Mouse (Mus musculus) myocyte (in vitro differentiated cells): ENCODE data around the gene Anapc11. TPM values are rescaled to one million over a fixed set of nuclear protein-coding genes. Genes with fewer than 3 reads are reported as not detected.
"Not testable (repeated sequence)": the region's sequence is repeated elsewhere in the genome, so short reads cannot be mapped to it uniquely, and the experiment has no call there.

Experiments used
- H3K27me3 ChIP-seq: one replicate; pipeline ENCODE4 v1.6.1; 2011; ENCODE audit not compliant: control insufficient read depth, insufficient read depth, insufficient read length
- H3K36me3 ChIP-seq: one replicate; pipeline ENCODE4 v1.6.1; 2011; ENCODE audit not compliant: control insufficient read depth, insufficient read depth
- H3K4me2 ChIP-seq: one replicate; pipeline ENCODE4 v1.6.1; 2011; ENCODE audit warnings: low read depth, control low read depth
- H3K4me3 ChIP-seq: one replicate; pipeline ENCODE4 v1.5.1; 2011; ENCODE audit warnings: mild to moderate bottlenecking, control low read depth, moderate library complexity
- H3K79me2 ChIP-seq: one replicate; pipeline ENCODE4 v1.6.1; 2011; ENCODE audit not compliant: control insufficient read depth, insufficient read depth
- H3ac ChIP-seq: one replicate; pipeline ENCODE4 v1.6.1; 2011; ENCODE audit not compliant: control insufficient read depth, insufficient read length
- CEBPB ChIP-seq: IDR thresholded peaks from 2 replicates; pipeline ENCODE4 v1.6.1; 2011; ENCODE audit warnings: mild to moderate bottlenecking, moderate library complexity; ENCODE audit not compliant: poor library complexity, insufficient read depth, severe bottlenecking
- E2F4 ChIP-seq: IDR thresholded peaks from one replicate; pipeline ENCODE4 v1.6.1; 2011; ENCODE audit warnings: mild to moderate bottlenecking, control low read depth, moderate library complexity; ENCODE audit not compliant: insufficient read depth
- MAX ChIP-seq: IDR thresholded peaks from one replicate; pipeline ENCODE4 v1.6.1; 2011; ENCODE audit warnings: low read depth, mild to moderate bottlenecking, control low read depth
- MYOD1 ChIP-seq, 3 experiments: IDR thresholded peaks; one replicate each; pipeline ENCODE4 v1.6.1; 2011; ENCODE audit warnings: control low read depth in 2 of 3, low read depth in 2 of 3, mild to moderate bottlenecking in 2 of 3, moderate library complexity in 1 of 3; ENCODE audit not compliant: insufficient read length in 2 of 3, control insufficient read depth in 1 of 3
- MYOG ChIP-seq, 3 experiments: IDR thresholded peaks; one replicate each; pipeline ENCODE4 v1.6.1; 2011; ENCODE audit warnings: control low read depth in 2 of 3, low read depth in 2 of 3, mild to moderate bottlenecking in 2 of 3; ENCODE audit not compliant: insufficient read length in 2 of 3, control insufficient read depth in 1 of 3, insufficient read depth in 1 of 3
- POLR2A ChIP-seq: IDR thresholded peaks from one replicate; pipeline ENCODE4 v1.6.1; 2011; ENCODE audit warnings: low read depth, mild to moderate bottlenecking, control low read depth, moderate library complexity; ENCODE audit not compliant: insufficient read length
- POLR2AphosphoS2 ChIP-seq: IDR thresholded peaks from one replicate; pipeline ENCODE4 v1.6.1; 2011; ENCODE audit warnings: low read depth, control low read depth; ENCODE audit not compliant: insufficient read length
- REST ChIP-seq: IDR thresholded peaks from one replicate; pipeline ENCODE4 v1.6.1; 2011; ENCODE audit warnings: mild to moderate bottlenecking, control low read depth, moderate library complexity; ENCODE audit not compliant: insufficient read depth, insufficient read length
- SRF ChIP-seq: IDR thresholded peaks from one replicate; pipeline ENCODE4 v1.6.1; 2011; ENCODE audit warnings: low read depth; ENCODE audit not compliant: control insufficient read depth, insufficient read length
- TCF12 ChIP-seq: IDR thresholded peaks from one replicate; pipeline ENCODE4 v1.6.1; 2011; ENCODE audit warnings: mild to moderate bottlenecking, control low read depth; ENCODE audit not compliant: poor library complexity, insufficient read depth, severe bottlenecking
- TCF3 ChIP-seq: IDR thresholded peaks from one replicate; pipeline ENCODE4 v1.6.1; 2011; ENCODE audit warnings: low read depth, control low read depth; ENCODE audit not compliant: insufficient read length
- USF1 ChIP-seq: IDR thresholded peaks from one replicate; pipeline ENCODE4 v1.6.1; 2011; ENCODE audit warnings: low read depth, mild to moderate bottlenecking, control low read depth, moderate library complexity
- polyA plus RNA-seq: library from polyadenylated mRNA; unstranded; fragments of >200 nt; fragmentation: generic; extraction: Trizol; gene quantifications from one replicate; pipeline ENCODE4 v1.2.1, GENCODE M21; 2012; ENCODE audit warnings: missing spikeins

Gene Anapc11
- polyA plus RNA-seq, 1 experiment = 184 TPM

GRCm38 (mm10) chr11:120581490-120582267 is 16.5 kb upstream of the Anapc11 start, which contains the start of gene Arhgdia:
Gene Arhgdia, minus strand, starts transcription at chr11:120581624.
- TF ChIP-seq TCF12 (no peak), POLR2AphosphoS2 (peak; percentile 95), POLR2A (peak; percentile 87), USF1 (no peak), REST (no peak), SRF (no peak), CEBPB (no peak), MYOG (IDR thresholded peaks at IDR 0.05; ENCODE audit: control insufficient read depth in 1 of 3, insufficient read depth in 1 of 3, insufficient read length in 2 of 3, low read depth in 2 of 3) (no peak), TCF3 (no peak), MYOD1 (IDR thresholded peaks at IDR 0.05; ENCODE audit: control insufficient read depth in 1 of 3, insufficient read length in 2 of 3, low read depth in 2 of 3) (peak in 1 of 3 experiments; percentile 5), MAX (peak; percentile 61), E2F4 (no peak)
- Histone ChIP-seq H3ac (peak within 1 kb of the TSS; percentile 90), H3K79me2 (peaks cover 25% of the 10 kb centered on the region), H3K27me3 (no peaks in the 10 kb centered on the region), H3K4me2 (peak within 1 kb of the TSS; percentile 100), H3K4me3 (peak within 1 kb of the TSS; percentile 99), H3K36me3 (peaks cover 23% of the 10 kb centered on the region)

DNA sequence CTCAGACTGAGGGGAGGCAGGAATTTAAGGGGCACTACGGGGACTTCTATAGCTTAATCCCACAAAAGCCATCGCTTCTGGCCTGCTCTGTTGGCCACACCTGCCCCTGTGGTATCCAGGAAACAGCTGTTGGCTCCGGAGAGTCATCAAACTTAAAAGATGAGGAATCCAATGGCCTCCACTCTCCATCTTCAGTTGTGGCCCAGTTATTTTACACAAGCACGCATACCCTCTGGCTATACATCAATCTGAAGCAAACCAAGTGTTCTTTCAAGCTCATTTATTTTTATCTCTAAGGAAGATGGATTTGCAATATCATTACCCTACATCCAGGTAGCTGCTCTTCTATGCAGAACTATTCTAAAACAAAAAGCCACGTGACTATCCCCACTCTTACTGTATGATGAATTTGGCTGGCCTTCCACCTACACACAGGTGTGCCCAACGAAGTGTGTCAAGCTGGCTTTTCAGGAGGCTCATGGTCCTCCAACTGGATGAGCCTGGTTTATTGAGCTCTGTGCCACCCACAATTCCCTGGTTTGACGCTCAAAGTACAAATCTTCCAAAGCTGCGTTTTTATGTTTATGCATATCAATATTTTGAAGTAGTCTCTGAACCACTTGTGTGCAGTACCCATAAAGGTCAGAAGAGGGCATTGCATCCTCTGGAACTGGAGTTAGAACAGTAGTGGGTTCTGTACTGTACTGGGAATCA is 15.8 kb upstream of the Anapc11 start:
- Histone ChIP-seq H3K4me3 (peak overlapping the region; percentile 99), H3ac (peak overlapping the region; percentile 90), H3K27me3 (no peaks in the 10 kb centered on the region), H3K4me2 (peak overlapping the region; percentile 87), H3K36me3 (peaks cover 22% of the 10 kb centered on the region), H3K79me2 (peaks cover 25% of the 10 kb centered on the region)
- TF ChIP-seq TCF12 (no peak), MYOD1 (IDR thresholded peaks at IDR 0.05; ENCODE audit: control insufficient read depth in 1 of 3, insufficient read length in 2 of 3, low read depth in 2 of 3) (peak in 2 of 3 experiments; percentile 57 to 63), USF1 (no peak), E2F4 (no peak), CEBPB (no peak), TCF3 (no peak), MYOG (IDR thresholded peaks at IDR 0.05; ENCODE audit: control insufficient read depth in 1 of 3, insufficient read depth in 1 of 3, insufficient read length in 2 of 3, low read depth in 2 of 3) (peak in 2 of 3 experiments; percentile 18 to 61), SRF (no peak), MAX (no peak)

- not testable (repeated sequence) for H3K27me3 ChIP-seq, H3K4me2 ChIP-seq, H3ac ChIP-seq, H3K4me3 ChIP-seq
- peaks cover 25% of the 10 kb centered on the region for H3K79me2 ChIP-seq
- peaks cover 20% of the 10 kb centered on the region for H3K36me3 ChIP-seq
Observed at GRCm38 (mm10) chr11:120582982-120583293, 15.3 kb upstream of the Anapc11 start.

DNA sequence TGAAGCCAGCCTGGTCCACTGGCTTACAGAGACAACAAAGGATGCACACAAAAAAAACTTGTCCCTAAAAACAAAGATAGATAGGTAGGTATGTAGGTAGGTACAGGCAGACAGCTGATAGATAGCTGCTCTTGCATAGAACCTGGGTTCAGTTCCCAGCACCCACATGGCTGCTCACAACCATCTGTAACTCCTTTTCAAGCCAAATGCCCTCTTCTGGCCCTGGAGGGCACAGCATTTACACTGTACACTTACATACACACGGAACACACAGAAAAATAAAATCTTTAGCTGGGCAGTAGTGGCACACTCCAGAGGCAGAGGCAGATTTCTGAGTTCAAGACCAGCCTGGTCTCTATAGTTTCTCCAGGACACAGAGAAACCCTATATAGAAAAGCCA is 14.3 kb upstream of the Anapc11 start:
- Histone ChIP-seq H3K27me3 (no peaks in the 10 kb centered on the region), H3K36me3 (peaks cover 21% of the 10 kb centered on the region), H3K4me3 (no peak overlapping the region), H3ac (no peak overlapping the region), H3K4me2 (no peak overlapping the region), H3K79me2 (peaks cover 20% of the 10 kb centered on the region)
- TF ChIP-seq SRF (no peak), USF1 (no peak), POLR2A (no peak)

DNA sequence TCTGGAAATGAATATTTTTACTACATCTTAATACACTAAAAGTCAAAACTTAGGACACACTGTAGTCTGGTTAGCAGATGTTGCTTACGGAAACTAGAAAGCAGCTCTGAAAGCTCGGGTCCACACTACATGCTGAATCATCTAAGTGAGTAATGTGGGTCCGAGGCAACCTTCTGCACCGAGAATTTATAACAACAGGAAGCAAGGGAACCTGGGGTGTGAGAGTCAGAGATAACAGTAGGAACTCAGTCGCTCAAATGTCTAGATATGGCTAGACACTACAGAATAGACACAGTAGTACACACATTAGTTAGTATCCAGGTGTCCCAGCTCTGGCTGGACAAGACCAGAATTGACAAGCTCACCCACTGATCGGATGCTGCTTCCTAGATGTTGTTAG is 9.7 kb upstream of the Anapc11 start:
- TF ChIP-seq TCF12 = no peak
- TF ChIP-seq CEBPB = no peak
- no peak for TF ChIP-seq USF1
- TF ChIP-seq POLR2AphosphoS2 = no peak
- TF ChIP-seq MAX = no peak
- TF ChIP-seq POLR2A = no peak
- Histone ChIP-seq H3K4me3 (no peak overlapping the region), H3K27me3 (no peaks in the 10 kb centered on the region), H3K79me2 (peaks cover 27% of the 10 kb centered on the region), H3K4me2 (no peak overlapping the region), H3ac (no peak overlapping the region), H3K36me3 (peaks cover 34% of the 10 kb centered on the region)
